Mouse (Mus musculus) intestine, postnatal 0 days (tissue): ENCODE measurements at regions not wholly inside any gene's neighbourhood (a gene's known extent, or its start where the extent isn't known, plus 50 kb on each side); places are given as distances from the start of the nearest gene placed in this dataset.

ENCODE experiments used
- ATAC-seq: fragments of 200-750 bp; cut with Nextera tagmentation; 2 replicates; pipeline ENCODE4 v1.8.0; 2017; ENCODE audit warnings: mild to moderate bottlenecking, moderate TSS enrichment, moderate library complexity
- H3K27ac ChIP-seq: fragments of 300-500 bp; sonication (generic); 2 replicates; pipeline ENCODE4 v1.5.1; 2014; ENCODE audit warnings: mild to moderate bottlenecking, low read depth, low read length, moderate library complexity
- H3K27me3 ChIP-seq: fragments of 300-500 bp; sonication (generic); replicated peaks from 2 replicates; pipeline ENCODE4 v1.6.1; 2014; ENCODE audit warnings: low read length, mixed read lengths; ENCODE audit not compliant: control insufficient read depth, insufficient read depth
- H3K36me3 ChIP-seq: fragments of 300-500 bp; sonication (generic); 2 replicates; pipeline ENCODE4 v1.6.1; 2014; ENCODE audit warnings: mild to moderate bottlenecking, moderate library complexity; ENCODE audit not compliant: control insufficient read depth, insufficient read depth
- H3K4me1 ChIP-seq: fragments of 300-500 bp; sonication (generic); replicated peaks from 2 replicates; pipeline ENCODE4 v1.6.1; 2014; ENCODE audit warnings: antibody characterized with exemption, low read length, mixed read lengths; ENCODE audit not compliant: control insufficient read depth, insufficient read depth
- H3K4me2 ChIP-seq: fragments of 300-500 bp; sonication (generic); replicated peaks from 2 replicates; pipeline ENCODE4 v1.6.1; 2014; ENCODE audit warnings: low read depth, mild to moderate bottlenecking, moderate library complexity
- H3K4me3 ChIP-seq: fragments of 300-500 bp; sonication (generic); 2 replicates; pipeline ENCODE4 v1.5.1; 2014; ENCODE audit warnings: low read depth, low read length
- H3K9ac ChIP-seq: fragments of 300-500 bp; sonication (generic); 2 replicates; pipeline ENCODE4 v1.6.1; 2014; ENCODE audit warnings: mild to moderate bottlenecking, low read depth, low read length
- H3K9me3 ChIP-seq: fragments of 300-500 bp; sonication (generic); 2 replicates; pipeline ENCODE4 v1.6.1; 2016; ENCODE audit warnings: mixed run types; ENCODE audit not compliant: control insufficient read depth
- CTCF ChIP-seq: sonication (generic); IDR thresholded peaks from 2 replicates; pipeline ENCODE4 v1.5.1; 2016; ENCODE audit warnings: low read depth, mild to moderate bottlenecking, control low read depth, antibody characterized with exemption, moderate library complexity
- WGBS: fragments of 180-500 bp; shearing (Covaris S2); extraction: QIAGEN DNeasy Blood & Tissue Kit; methylation state at CpG from one replicate; pipeline ENCODE4 v1.1.7; 2014; 5-methylcytosine and 5-hydroxymethylcytosine counted together

DNA sequence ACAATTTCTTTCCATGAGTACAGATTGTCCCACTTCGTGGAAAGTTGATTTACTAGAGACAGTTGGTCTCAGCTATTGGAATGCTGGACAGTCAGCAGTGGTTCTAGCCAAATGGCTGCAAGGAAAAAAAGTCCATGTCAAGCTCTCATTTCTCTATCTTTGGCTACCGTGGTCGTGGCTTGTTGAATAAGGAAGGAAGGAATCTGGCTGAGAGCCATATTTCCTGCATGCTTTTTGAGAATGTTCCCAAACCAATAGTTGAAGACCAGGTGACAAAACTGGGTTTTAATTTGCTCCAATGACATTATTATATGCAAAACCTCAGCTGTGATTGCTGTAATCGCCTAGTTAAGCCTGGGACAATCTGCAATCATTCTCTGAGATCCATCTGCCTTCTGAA is 68.4 kb upstream of the Aoah start:
- no peak for ATAC-seq
- no peak overlapping the region for H3K9ac ChIP-seq
- H3K9me3 ChIP-seq, result no peaks in the 10 kb centered on the region
- H3K4me1 ChIP-seq, result no peaks in the 10 kb centered on the region
- H3K4me2 ChIP-seq, result no peak overlapping the region
- no peak overlapping the region for H3K27ac ChIP-seq
- no peak for TF ChIP-seq CTCF
- 57% methylated on average over 4 of the region's 4 CpGs for WGBS
- no peak overlapping the region for H3K4me3 ChIP-seq
- no peaks in the 10 kb centered on the region for H3K36me3 ChIP-seq
- H3K27me3 ChIP-seq, result no peaks in the 10 kb centered on the region

DNA sequence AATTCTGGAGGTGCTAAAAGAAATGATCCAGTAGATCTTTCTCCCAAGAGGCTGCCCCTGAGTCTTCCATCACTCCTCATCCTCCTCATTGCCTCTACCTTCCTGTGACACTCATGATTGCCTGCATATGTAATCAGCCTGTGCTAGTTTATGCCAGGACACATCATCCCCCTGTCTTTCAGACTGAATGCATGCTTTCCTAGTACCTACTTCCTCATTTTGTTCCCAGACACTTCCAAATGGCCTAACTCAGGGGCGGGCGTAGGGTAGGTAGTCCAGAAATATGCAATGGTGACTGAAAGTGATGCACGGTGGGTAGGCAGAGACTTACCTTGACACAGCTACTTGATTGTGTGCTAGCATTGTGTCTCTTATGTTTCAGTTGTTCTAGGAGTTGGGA is 65.8 kb upstream of the Aoah start:
- no peaks in the 10 kb centered on the region for H3K27me3 ChIP-seq
- no peaks in the 10 kb centered on the region for H3K4me1 ChIP-seq
- no peak overlapping the region for H3K4me2 ChIP-seq
- H3K27ac ChIP-seq, result no peak overlapping the region
- 94% methylated on average over 3 of the region's 3 CpGs for WGBS
- no peak overlapping the region for H3K9ac ChIP-seq
- ATAC-seq, result no peak
- no peaks in the 10 kb centered on the region for H3K36me3 ChIP-seq
- no peaks in the 10 kb centered on the region for H3K9me3 ChIP-seq
- TF ChIP-seq CTCF, result no peak
- no peak overlapping the region for H3K4me3 ChIP-seq

DNA sequence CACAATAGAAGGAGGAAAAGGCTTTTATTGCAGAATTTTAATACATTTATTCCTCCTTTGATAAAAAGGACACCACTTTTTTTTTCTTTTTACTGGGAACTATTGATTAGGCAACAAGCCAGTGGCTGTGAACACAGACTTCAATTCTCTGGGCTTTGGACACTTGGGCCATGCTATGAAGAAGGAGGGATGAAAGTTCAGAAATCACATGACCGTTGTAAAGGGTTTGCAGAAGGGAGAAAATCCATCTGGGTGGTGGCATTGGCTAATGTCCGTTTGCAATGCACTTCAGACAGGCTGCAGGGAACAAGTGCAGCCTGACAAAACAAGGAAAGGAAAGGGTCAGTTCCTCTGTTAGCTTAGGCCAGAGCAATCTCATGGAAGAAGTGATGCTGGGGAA is 60.9 kb upstream of the Aoah start:
- ATAC-seq, result peak; percentile 64
- no peaks in the 10 kb centered on the region for H3K9me3 ChIP-seq
- H3K4me2 ChIP-seq, result no peak overlapping the region; the same call in 1 of the 2 replicates
- no peak overlapping the region for H3K4me3 ChIP-seq
- no peaks in the 10 kb centered on the region for H3K27me3 ChIP-seq
- no peaks in the 10 kb centered on the region for H3K4me1 ChIP-seq
- 33% methylated on average over 2 of the region's 2 CpGs for WGBS
- no peak for TF ChIP-seq CTCF
- H3K27ac ChIP-seq, result no peak overlapping the region
- H3K36me3 ChIP-seq, result no peaks in the 10 kb centered on the region
- H3K9ac ChIP-seq, result no peak overlapping the region

DNA sequence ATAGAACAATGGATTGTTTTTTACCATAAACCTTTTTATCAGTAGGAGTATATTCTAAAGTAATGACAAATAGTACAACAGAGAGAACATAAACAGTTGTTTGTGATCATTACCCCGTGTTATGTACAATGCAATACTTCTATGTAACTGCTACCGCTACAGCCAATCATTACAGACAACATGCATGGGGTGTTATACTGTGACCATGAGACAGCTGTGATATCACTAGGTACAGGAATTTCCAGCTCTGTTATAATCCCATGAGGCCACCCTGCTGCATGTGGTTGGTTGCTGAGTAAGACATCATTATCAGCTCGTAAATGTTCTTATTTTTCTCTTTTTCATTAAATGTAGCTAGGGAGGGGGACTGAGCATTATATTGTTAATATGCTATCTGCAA is 59.6 kb upstream of the Aoah start:
- no peak overlapping the region for H3K9ac ChIP-seq
- H3K4me2 ChIP-seq, result no peak overlapping the region
- no peaks in the 10 kb centered on the region for H3K4me1 ChIP-seq
- no peaks in the 10 kb centered on the region for H3K9me3 ChIP-seq
- no peak for TF ChIP-seq CTCF
- no peak; the same call in 1 of the 2 replicates for ATAC-seq
- no peaks in the 10 kb centered on the region for H3K36me3 ChIP-seq
- H3K27me3 ChIP-seq, result no peaks in the 10 kb centered on the region
- 76% methylated on average over 3 of the region's 3 CpGs for WGBS
- H3K27ac ChIP-seq, result no peak overlapping the region
- H3K4me3 ChIP-seq, result no peak overlapping the region

DNA sequence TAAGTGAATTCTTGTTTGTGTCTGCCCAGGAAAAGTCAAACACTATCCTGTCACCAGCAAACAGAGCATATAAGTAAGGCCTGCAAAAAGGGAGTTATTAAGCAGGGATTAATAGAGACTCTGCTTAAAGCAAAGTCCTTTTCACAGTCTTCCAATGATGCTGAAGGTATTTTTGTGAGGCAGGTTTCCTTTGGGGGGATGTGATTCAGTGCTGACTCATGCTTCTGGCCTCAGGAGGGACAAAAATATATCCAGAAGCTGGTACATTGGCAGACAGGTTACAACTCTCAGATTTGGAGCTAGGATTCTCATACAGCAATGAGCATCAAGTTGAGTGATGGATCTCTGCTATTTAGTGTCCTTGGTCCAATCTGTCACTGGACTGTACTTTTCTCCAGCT is 57.3 kb upstream of the Aoah start:
- ATAC-seq, result no peak
- H3K36me3 ChIP-seq, result no peaks in the 10 kb centered on the region
- H3K9me3 ChIP-seq, result no peaks in the 10 kb centered on the region
- H3K4me1 ChIP-seq, result no peaks in the 10 kb centered on the region
- H3K27me3 ChIP-seq, result no peaks in the 10 kb centered on the region
- H3K4me2 ChIP-seq, result no peak overlapping the region
- no peak overlapping the region for H3K4me3 ChIP-seq
- H3K27ac ChIP-seq, result no peak overlapping the region
- H3K9ac ChIP-seq, result no peak overlapping the region
- no peak for TF ChIP-seq CTCF
